Comparison of ENCODE assay signal across 14 mouse cellular contexts in genomic region chr8:122700628-122701027, GRCm38 (mm10). TPM values are rescaled to one million over a fixed set of nuclear protein-coding genes. Genes with fewer than 3 reads are reported as not detected.
DNase-seq lines count a peak whose midpoint lies in the region; ATAC-seq lines count a peak whose summit lies in the region.
"Had no signal": no experiment of that assay in that cellular context is flagged by ENCODE, and none has a peak within 500 bp of the region (broad histone marks: within the 10 kb centered on the region; RNA-seq: fewer than 3 reads in every experiment).

No protein-coding gene starts in this region.

- peaks cover 19% of the 10 kb centered on the region for H3K4me1 ChIP-seq in limb, embryonic 11.5 days (ENCODE audit: control insufficient read depth, insufficient read depth, low read length)
- peaks cover 67% of the 10 kb centered on the region for H3K4me1 ChIP-seq in limb, embryonic 10.5 days

- H3K4me2 ChIP-seq in limb, embryonic 11.5 days (ENCODE audit: low read depth, severe bottlenecking): peak overlapping the region; percentile 7; the same call in 1 of the 2 replicates
- H3K4me2 ChIP-seq: forebrain, embryonic 13.5 days; neural tube, embryonic 13.5 days had no signal

- no peak overlapping the region for H3K9ac ChIP-seq in limb, embryonic 11.5 days (ENCODE audit: low read length)
- H3K9ac ChIP-seq: forebrain, embryonic 13.5 days; neural tube, embryonic 13.5 days had no signal

- no peaks in the 10 kb centered on the region for H3K36me3 ChIP-seq in limb, embryonic 11.5 days (ENCODE audit: control insufficient read depth, insufficient read depth, low read length)
- no peaks in the 10 kb centered on the region for H3K36me3 ChIP-seq in limb, embryonic 10.5 days
- H3K36me3 ChIP-seq: neural tube, embryonic 13.5 days had no signal

- no peak for DNase-seq in limb, embryonic 11.5 days (ENCODE audit: low spot score)
- no peak for DNase-seq in limb, embryonic 10.5 days (ENCODE audit: low spot score)
- DNase-seq in natural killer cell, adult 2 months (ENCODE audit: low spot score in 2 of 2): peak; percentile 49 to 70
- DNase-seq in thymus, postnatal 25 days: peak; percentile 72
- DNase-seq in adrenal gland, postnatal 4 days (ENCODE audit: low spot score in 2 of 2): no peak
- DNase-seq in embryo, embryonic 9.5 days (ENCODE audit: extremely low spot score): no peak
- DNase-seq: embryo, embryonic 11 days; kidney, postnatal 4 days; left cerebral cortex, postnatal 4 days had no signal

- H3K9me3 ChIP-seq in limb, embryonic 11.5 days (ENCODE audit: control insufficient read depth, low read length): no peaks in the 10 kb centered on the region
- no peaks in the 10 kb centered on the region for H3K9me3 ChIP-seq in limb, embryonic 10.5 days (replicated peaks)
- H3K9me3 ChIP-seq: forebrain, embryonic 13.5 days; neural tube, embryonic 13.5 days had no signal

- no peaks in the 10 kb centered on the region for H3K27me3 ChIP-seq in limb, embryonic 11.5 days (ENCODE audit: control insufficient read depth, insufficient read depth, low read length)
- H3K27me3 ChIP-seq in limb, embryonic 10.5 days (ENCODE audit: low read depth, poor library complexity, severe bottlenecking): peaks cover 36% of the 10 kb centered on the region
- H3K27me3 ChIP-seq: forebrain, embryonic 13.5 days; neural tube, embryonic 13.5 days had no signal

- H3K4me3 ChIP-seq in limb, embryonic 11.5 days (ENCODE audit: low read depth, low read length): no peak overlapping the region
- H3K4me3 ChIP-seq in limb, embryonic 10.5 days: no peak overlapping the region
- H3K4me3 ChIP-seq: forebrain, embryonic 13.5 days; neural tube, embryonic 13.5 days had no signal

- WGBS in limb, embryonic 11.5 days: 58% methylated on average over 13 of the region's 13 CpGs
- WGBS in limb, embryonic 10.5 days: 63% methylated on average over 13 of the region's 13 CpGs

- no peak for ATAC-seq in limb, embryonic 11.5 days (ENCODE audit: insufficient number of reproducible peaks, low FRiP score, low TSS enrichment, low read depth)
- peak; percentile 52 to 64 for ATAC-seq in hematopoietic stem cell, adult 5-6 weeks (replicated peaks in 1 of 2; ENCODE audit: insufficient read depth in 1 of 2, low FRiP score in 2 of 2, low TSS enrichment in 1 of 2, low read depth in 1 of 2, poor library complexity in 2 of 2, severe bottlenecking in 2 of 2)
- no peak for ATAC-seq in cerebellum, adult (ENCODE audit: insufficient number of reproducible peaks, low FRiP score, low TSS enrichment)
- ATAC-seq: forebrain, embryonic 13.5 days; hindbrain, postnatal 0 days had no signal

- no peak overlapping the region for H3K27ac ChIP-seq in limb, embryonic 11.5 days (replicated peaks; ENCODE audit: low read depth, low read length)
- no peak overlapping the region for H3K27ac ChIP-seq in limb, embryonic 10.5 days
- H3K27ac ChIP-seq: forebrain, embryonic 13.5 days; hindbrain, postnatal 0 days; neural tube, embryonic 13.5 days had no signal

RNA-seq across cellular contexts. Expression of gene Cbfa2t3, which starts 1.7 kb away (rescaled TPM):
- 3.3 and 4.5 TPM in 2 replicates for polyA plus RNA-seq in limb, embryonic 11.5 days (2014; fragmentation: Nextera tagmentation; extraction: Ambion mirVana)
- 2.0 and 2.8 TPM in 2 replicates for polyA plus RNA-seq in limb, embryonic 10.5 days (2016; fragmentation: Nextera tagmentation; extraction: Ambion mirVana)
- total RNA-seq in hematopoietic stem cell, adult 5-6 weeks (2017): 15.9 and 20.5 TPM in 2 replicates
- total RNA-seq in adrenal gland, postnatal 4 days (2021): 10 to 100 TPM; 11.3 to 12.0 TPM

Comparison
In these comparisons a context has a peak if more than half of its experiments do, and no peak if none do; other contexts are left out.
1. ATAC-seq: peak in hematopoietic stem cell, adult 5-6 weeks (2 of 2); none in limb, embryonic 11.5 days (single experiment) and cerebellum, adult (single experiment).
2. DNase-seq: peak in natural killer cell, adult 2 months (2 of 2) and thymus, postnatal 25 days (single experiment); none in limb, embryonic 11.5 days (single experiment), limb, embryonic 10.5 days (single experiment), adrenal gland, postnatal 4 days (0 of 2) and embryo, embryonic 9.5 days (single experiment).